Mouse (Mus musculus) cerebellum, postnatal 10 days (tissue): ENCODE results near the gene Prl2c1.
"Not testable (repeated sequence)": the region's sequence is repeated elsewhere in the genome, so short reads cannot be mapped to it uniquely, and the experiment has no call there.

Experiments used
- DNase-seq, 2 experiments: peaks; one replicate each; pipeline ENCODE4 v3.0.0; 2021; ENCODE audit warnings: mixed read lengths in 2 of 2

The Prl2c1 gene

GRCm38 (mm10) chr13:27849042-27849441 is at the start of gene Prl2c1:
Gene Prl2c1, plus strand, starts transcription at chr13:27849342.
- no peak for DNase-seq

- no peak for DNase-seq
These were observed 47.8 kb upstream of the Prl2c1 start, which contains the start of gene Prl2a1 for GRCm38 (mm10) chr13:27801354-27801753. Gene Prl2a1, plus strand, starts transcription at chr13:27801654.

GRCm38 (mm10) chr13:27802765-27803164 is 46.4 kb upstream of the Prl2c1 start:
- DNase-seq: no peak

GRCm38 (mm10) chr13:27904236-27904635 is 55.1 kb downstream of the Prl2c1 start:
- DNase-seq: not testable (repeated sequence)
